Mouse (Mus musculus): Measurements from ENCODE around the gene Trhr2. TPM values are rescaled to one million over a fixed set of nuclear protein-coding genes. Genes with fewer than 3 reads are reported as not detected.

The Trhr2 gene
- polyA plus RNA-seq, 1 experiment from 2014 or later = not detected

GRCm38 (mm10) chr8:122322792-122323191 is 37.8 kb downstream of the Trhr2 start:
- Histone ChIP-seq H3K27me3 (ENCODE audit: control insufficient read depth, insufficient read depth, low read length) (no peaks in the 10 kb centered on the region), H3K9ac (ENCODE audit: low read depth, low read length) (peak overlapping the region; percentile 64; the same call in 1 of the 2 replicates), H3K36me3 (ENCODE audit: control insufficient read depth, insufficient read depth, low read length) (no peaks in the 10 kb centered on the region), H3K4me2 (peak overlapping the region; percentile 22), H3K27ac (ENCODE audit: low read depth, low read length) (peak overlapping the region; percentile 92), H3K4me1 (ENCODE audit: control insufficient read depth, insufficient read depth, low read length) (peaks cover 96% of the 10 kb centered on the region), H3K9me3 (replicated peaks; ENCODE audit: control insufficient read depth, low read length) (no peaks in the 10 kb centered on the region), H3K4me3 (ENCODE audit: low read depth, low read length) (no peak overlapping the region)
- 13% methylated on average over 11 of the region's 11 CpGs for WGBS (ENCODE audit: insufficient replicate concordance)
- ATAC-seq (replicated peaks; ENCODE audit: insufficient number of reproducible peaks, low FRiP score, low TSS enrichment) = peak; percentile 46

- no peaks in the 10 kb centered on the region for H3K36me3 ChIP-seq (ENCODE audit: control insufficient read depth, insufficient read depth, low read length)
- H3K9me3 ChIP-seq (replicated peaks; ENCODE audit: control insufficient read depth, low read length) = no peaks in the 10 kb centered on the region
- H3K4me3 ChIP-seq (ENCODE audit: low read depth, low read length) = no peak overlapping the region
- no peak for ATAC-seq (replicated peaks; ENCODE audit: insufficient number of reproducible peaks, low FRiP score, low TSS enrichment)
- peak overlapping the region; percentile 64; the same call in 1 of the 2 replicates for H3K9ac ChIP-seq (ENCODE audit: low read depth, low read length)
- peak overlapping the region; percentile 22 for H3K4me2 ChIP-seq
- 61% methylated on average over 7 of the region's 7 CpGs for WGBS (ENCODE audit: insufficient replicate concordance)
- peaks cover 99% of the 10 kb centered on the region for H3K4me1 ChIP-seq (ENCODE audit: control insufficient read depth, insufficient read depth, low read length)
- no peaks in the 10 kb centered on the region for H3K27me3 ChIP-seq (ENCODE audit: control insufficient read depth, insufficient read depth, low read length)
- H3K27ac ChIP-seq (ENCODE audit: low read depth, low read length) = peak overlapping the region; percentile 92
These were observed 38.4 kb downstream of the Trhr2 start for GRCm38 (mm10) chr8:122322126-122322525.

- ATAC-seq (replicated peaks; ENCODE audit: insufficient number of reproducible peaks, low FRiP score, low TSS enrichment) = peak; percentile 70
- Histone ChIP-seq H3K27me3 (ENCODE audit: control insufficient read depth, insufficient read depth, low read length) (no peaks in the 10 kb centered on the region), H3K27ac (ENCODE audit: low read depth, low read length) (peak overlapping the region; percentile 92), H3K4me2 (peak overlapping the region; percentile 22), H3K36me3 (ENCODE audit: control insufficient read depth, insufficient read depth, low read length) (no peaks in the 10 kb centered on the region), H3K9me3 (replicated peaks; ENCODE audit: control insufficient read depth, low read length) (no peaks in the 10 kb centered on the region), H3K9ac (ENCODE audit: low read depth, low read length) (peak overlapping the region; percentile 28; the same call in 1 of the 2 replicates), H3K4me3 (ENCODE audit: low read depth, low read length) (no peak overlapping the region), H3K4me1 (ENCODE audit: control insufficient read depth, insufficient read depth, low read length) (peaks cover 100% of the 10 kb centered on the region)
- 18% methylated on average over 10 of the region's 10 CpGs for WGBS (ENCODE audit: insufficient replicate concordance)
These were observed 39.1 kb downstream of the Trhr2 start for GRCm38 (mm10) chr8:122321455-122321921.

GRCm38 (mm10) chr8:122320541-122320940 is 40.0 kb downstream of the Trhr2 start:
- Histone ChIP-seq H3K4me1 (ENCODE audit: control insufficient read depth, insufficient read depth, low read length) (peaks cover 99% of the 10 kb centered on the region), H3K9me3 (replicated peaks; ENCODE audit: control insufficient read depth, low read length) (no peaks in the 10 kb centered on the region), H3K27me3 (ENCODE audit: control insufficient read depth, insufficient read depth, low read length) (no peaks in the 10 kb centered on the region), H3K36me3 (ENCODE audit: control insufficient read depth, insufficient read depth, low read length) (no peaks in the 10 kb centered on the region), H3K4me3 (ENCODE audit: low read depth, low read length) (no peak overlapping the region), H3K4me2 (no peak overlapping the region), H3K9ac (ENCODE audit: low read depth, low read length) (no peak overlapping the region), H3K27ac (ENCODE audit: low read depth, low read length) (peak overlapping the region; percentile 92)
- no peak for ATAC-seq (replicated peaks; ENCODE audit: insufficient number of reproducible peaks, low FRiP score, low TSS enrichment)
- 38% methylated on average over 3 of the region's 3 CpGs for WGBS (ENCODE audit: insufficient replicate concordance)

GRCm38 (mm10) chr8:122319708-122320075 is 40.9 kb downstream of the Trhr2 start:
- Histone ChIP-seq H3K36me3 (ENCODE audit: control insufficient read depth, insufficient read depth, low read length) (no peaks in the 10 kb centered on the region), H3K27ac (ENCODE audit: low read depth, low read length) (peak overlapping the region; percentile 92), H3K4me1 (ENCODE audit: control insufficient read depth, insufficient read depth, low read length) (peaks cover 99% of the 10 kb centered on the region), H3K9ac (ENCODE audit: low read depth, low read length) (peak overlapping the region; percentile 43; the same call in 1 of the 2 replicates), H3K27me3 (ENCODE audit: control insufficient read depth, insufficient read depth, low read length) (no peaks in the 10 kb centered on the region), H3K4me3 (ENCODE audit: low read depth, low read length) (no peak overlapping the region), H3K4me2 (no peak overlapping the region), H3K9me3 (replicated peaks; ENCODE audit: control insufficient read depth, low read length) (no peaks in the 10 kb centered on the region)
- WGBS (ENCODE audit: insufficient replicate concordance) = 71% methylated on average over 7 of the region's 7 CpGs
- no peak for ATAC-seq (replicated peaks; ENCODE audit: insufficient number of reproducible peaks, low FRiP score, low TSS enrichment)

GRCm38 (mm10) chr8:122319045-122319707 is 41.4 kb downstream of the Trhr2 start:
- Histone ChIP-seq H3K27me3 (ENCODE audit: control insufficient read depth, insufficient read depth, low read length) (no peaks in the 10 kb centered on the region), H3K4me1 (ENCODE audit: control insufficient read depth, insufficient read depth, low read length) (peaks cover 99% of the 10 kb centered on the region), H3K9ac (ENCODE audit: low read depth, low read length) (peak overlapping the region; percentile 43; the same call in 1 of the 2 replicates), H3K4me3 (ENCODE audit: low read depth, low read length) (no peak overlapping the region), H3K27ac (ENCODE audit: low read depth, low read length) (peak overlapping the region; percentile 92), H3K4me2 (peak overlapping the region; percentile 14), H3K9me3 (replicated peaks; ENCODE audit: control insufficient read depth, low read length) (no peaks in the 10 kb centered on the region), H3K36me3 (ENCODE audit: control insufficient read depth, insufficient read depth, low read length) (no peaks in the 10 kb centered on the region; the same call in 1 of the 2 replicates)
- no peak for ATAC-seq (replicated peaks; ENCODE audit: insufficient number of reproducible peaks, low FRiP score, low TSS enrichment)
- WGBS (ENCODE audit: insufficient replicate concordance) = 44% methylated on average over 11 of the region's 11 CpGs

GRCm38 (mm10) chr8:122317918-122318475 is 42.5 kb downstream of the Trhr2 start:
- no peaks in the 10 kb centered on the region for H3K27me3 ChIP-seq (ENCODE audit: control insufficient read depth, insufficient read depth, low read length)
- peak overlapping the region; percentile 92 for H3K27ac ChIP-seq (ENCODE audit: low read depth, low read length)
- H3K36me3 ChIP-seq (ENCODE audit: control insufficient read depth, insufficient read depth, low read length) = no peaks in the 10 kb centered on the region; the same call in 1 of the 2 replicates
- H3K4me2 ChIP-seq = 0 out of 2 replicates have a peak overlapping the region, but pooled peaks have one; percentile 15
- H3K4me3 ChIP-seq (ENCODE audit: low read depth, low read length) = no peak overlapping the region
- WGBS (ENCODE audit: insufficient replicate concordance) = 48% methylated on average over 8 of the region's 8 CpGs
- H3K4me1 ChIP-seq (ENCODE audit: control insufficient read depth, insufficient read depth, low read length) = peaks cover 99% of the 10 kb centered on the region
- ATAC-seq (replicated peaks; ENCODE audit: insufficient number of reproducible peaks, low FRiP score, low TSS enrichment) = no peak
- H3K9me3 ChIP-seq (replicated peaks; ENCODE audit: control insufficient read depth, low read length) = no peaks in the 10 kb centered on the region
- 0 out of 2 replicates have a peak overlapping the region, but pooled peaks have one; percentile 46 for H3K9ac ChIP-seq (ENCODE audit: low read depth, low read length)

- no peak for ATAC-seq (replicated peaks; ENCODE audit: insufficient number of reproducible peaks, low FRiP score, low TSS enrichment)
- no peak overlapping the region; the same call in 1 of the 2 replicates for H3K9ac ChIP-seq (ENCODE audit: low read depth, low read length)
- no peak overlapping the region for H3K4me2 ChIP-seq
- no peaks in the 10 kb centered on the region for H3K9me3 ChIP-seq (replicated peaks; ENCODE audit: control insufficient read depth, low read length)
- H3K27ac ChIP-seq (ENCODE audit: low read depth, low read length) = peak overlapping the region; percentile 66; the same call in 1 of the 2 replicates
- no peaks in the 10 kb centered on the region; the same call in 1 of the 2 replicates for H3K36me3 ChIP-seq (ENCODE audit: control insufficient read depth, insufficient read depth, low read length)
- no peaks in the 10 kb centered on the region for H3K27me3 ChIP-seq (ENCODE audit: control insufficient read depth, insufficient read depth, low read length)
- H3K4me1 ChIP-seq (ENCODE audit: control insufficient read depth, insufficient read depth, low read length) = peaks cover 99% of the 10 kb centered on the region
- no peak overlapping the region for H3K4me3 ChIP-seq (ENCODE audit: low read depth, low read length)
- 50% methylated on average over 2 of the region's 2 CpGs for WGBS (ENCODE audit: insufficient replicate concordance)
These were observed 44.1 kb downstream of the Trhr2 start for GRCm38 (mm10) chr8:122316402-122316801.

Measured in heart, embryonic 11.5 days (tissue).